Mouse (Mus musculus) heart, postnatal 0 days (tissue): ENCODE measurements at regions not wholly inside any gene's neighbourhood (a gene's known extent, or its start where the extent isn't known, plus 50 kb on each side); places are given as distances from the start of the nearest gene placed in this dataset.
"Not testable (repeated sequence)": the region's sequence is repeated elsewhere in the genome, so short reads cannot be mapped to it uniquely, and the experiment has no call there.

Experiments used
- CTCF ChIP-seq: IDR thresholded peaks from 2 replicates; pipeline ENCODE4 v1.5.1; 2016; ENCODE audit warnings: antibody characterized with exemption, control low read depth, low read depth
- EP300 ChIP-seq: IDR thresholded peaks from 2 replicates; pipeline ENCODE4 v1.6.1; 2016; ENCODE audit warnings: antibody characterized with exemption, low read depth

- not testable (repeated sequence) for TF ChIP-seq CTCF, EP300
Measured at GRCm38 (mm10) chr13:52252726-52253125, 278.4 kb downstream of the Diras2 start.
